Mouse (Mus musculus): ENCODE data around the gene Vtn. TPM values are rescaled to one million over a fixed set of nuclear protein-coding genes. Genes with fewer than 3 reads are reported as not detected.
"Not testable (repeated sequence)": the region's sequence is repeated elsewhere in the genome, so short reads cannot be mapped to it uniquely, and the experiment has no call there.

The Vtn gene
- total RNA-seq, 2 experiments from 2014 or later: 1.6 to 3.2 TPM

- peak; percentile 95 to 98 for DNase-seq
Observed at GRCm38 (mm10) chr11:78497544-78498522, 1.1 kb upstream of the Vtn start, which contains the start of gene Sarm1. Gene Sarm1 (minus strand): TSS chr11:78497754.

- DNase-seq: no peak
Observed at GRCm38 (mm10) chr11:78499543-78499942, 652 bp downstream of the Vtn start.

GRCm38 (mm10) chr11:78500623-78501202 is 1.8 kb downstream of the Vtn start:
- DNase-seq: no peak

- DNase-seq: no peak
Observed at GRCm38 (mm10) chr11:78501529-78501928, 2.6 kb downstream of the Vtn start.

- DNase-seq: no peak
Observed at GRCm38 (mm10) chr11:78502909-78503650, 4.2 kb downstream of the Vtn start, which contains the start of gene Sebox. Gene Sebox (plus strand): TSS chr11:78503447.

GRCm38 (mm10) chr11:78505430-78505829 is 6.5 kb downstream of the Vtn start:
- DNase-seq: no peak

- peak; percentile 23 to 44 for DNase-seq
Observed at GRCm38 (mm10) chr11:78509148-78509547, 10.3 kb downstream of the Vtn start.

- DNase-seq: peak; percentile 92 to 96
Observed at GRCm38 (mm10) chr11:78512025-78512957, 13.4 kb downstream of the Vtn start, which contains the start of the genes Tmem199 and Poldip2. Gene Tmem199 (minus strand): TSS chr11:78512172. Gene Poldip2 (plus strand): TSS chr11:78512193.

GRCm38 (mm10) chr11:78513106-78513790 is 14.4 kb downstream of the Vtn start:
- no peak for DNase-seq

- DNase-seq: no peak
Observed at GRCm38 (mm10) chr11:78515549-78516325, 16.8 kb downstream of the Vtn start.

- no peak for DNase-seq
Observed at GRCm38 (mm10) chr11:78518931-78519330, 20.0 kb downstream of the Vtn start.

- DNase-seq: no peak
Observed at GRCm38 (mm10) chr11:78521880-78522279, 23.0 kb downstream of the Vtn start.

GRCm38 (mm10) chr11:78522481-78522997 is 23.6 kb downstream of the Vtn start:
- DNase-seq: peak; percentile 25 to 44

GRCm38 (mm10) chr11:78523241-78523955 is 24.5 kb downstream of the Vtn start:
- DNase-seq: no peak

GRCm38 (mm10) chr11:78524838-78525237 is 25.9 kb downstream of the Vtn start:
- DNase-seq: no peak

- no peak for DNase-seq
Observed at GRCm38 (mm10) chr11:78528714-78529113, 29.8 kb downstream of the Vtn start.

GRCm38 (mm10) chr11:78530001-78530400 is 31.1 kb downstream of the Vtn start:
- no peak for DNase-seq

GRCm38 (mm10) chr11:78531046-78531445 is 32.2 kb downstream of the Vtn start:
- DNase-seq: peak; percentile 39 to 69

- DNase-seq: not testable (repeated sequence)
Observed at GRCm38 (mm10) chr11:78531515-78531914, 32.6 kb downstream of the Vtn start.
